Mouse (Mus musculus) erythroblast, embryonic 14.5 days (primary cell): Measurements from ENCODE around the gene Tubg2. TPM values are rescaled to one million over a fixed set of nuclear protein-coding genes. Genes with fewer than 3 reads are reported as not detected.
A peak's percentile ranks its signal among the peaks of the same experiment; 100 is the strongest.
"Not testable (repeated sequence)": the region's sequence is repeated elsewhere in the genome, so short reads cannot be mapped to it uniquely, and the experiment has no call there.

Experiments
- H3K27me3 ChIP-seq: 2 replicates; pipeline ENCODE4 v1.6.1; 2012; ENCODE audit warnings: inconsistent platforms; ENCODE audit not compliant: control insufficient read depth
- H3K36me3 ChIP-seq: 2 replicates; pipeline ENCODE4 v1.6.1; 2012; ENCODE audit warnings: mild to moderate bottlenecking, inconsistent platforms; ENCODE audit not compliant: control insufficient read depth
- H3K4me1 ChIP-seq: 2 replicates; pipeline ENCODE4 v1.6.1; 2012; ENCODE audit warnings: inconsistent platforms; ENCODE audit not compliant: control insufficient read depth
- H3K4me3 ChIP-seq: replicated peaks from 2 replicates; pipeline ENCODE3; 2012; ENCODE audit warnings: moderate library complexity, mild to moderate bottlenecking, inconsistent platforms
- H3K9me3 ChIP-seq: 2 replicates; pipeline ENCODE4 v1.6.1; 2012; ENCODE audit warnings: low read length, inconsistent platforms, mixed read lengths; ENCODE audit not compliant: control insufficient read depth
- GATA1 ChIP-seq: IDR thresholded peaks from 2 replicates; pipeline ENCODE4 v1.6.1; 2012; ENCODE audit warnings: low read length, inconsistent platforms, mixed read lengths
- TAL1 ChIP-seq: IDR thresholded peaks from 3 replicates; pipeline ENCODE4 v1.6.1; 2012; ENCODE audit warnings: low read length, inconsistent platforms, mixed read lengths
- polyA plus RNA-seq: library from polyadenylated mRNA; stranded (reverse); fragments of >175 nt; gene quantifications from 2 replicates; pipeline ENCODE4 v1.2.3, GENCODE M21; 2012

Tubg2 gene
- polyA plus RNA-seq, 1 experiment = not detected

DNA sequence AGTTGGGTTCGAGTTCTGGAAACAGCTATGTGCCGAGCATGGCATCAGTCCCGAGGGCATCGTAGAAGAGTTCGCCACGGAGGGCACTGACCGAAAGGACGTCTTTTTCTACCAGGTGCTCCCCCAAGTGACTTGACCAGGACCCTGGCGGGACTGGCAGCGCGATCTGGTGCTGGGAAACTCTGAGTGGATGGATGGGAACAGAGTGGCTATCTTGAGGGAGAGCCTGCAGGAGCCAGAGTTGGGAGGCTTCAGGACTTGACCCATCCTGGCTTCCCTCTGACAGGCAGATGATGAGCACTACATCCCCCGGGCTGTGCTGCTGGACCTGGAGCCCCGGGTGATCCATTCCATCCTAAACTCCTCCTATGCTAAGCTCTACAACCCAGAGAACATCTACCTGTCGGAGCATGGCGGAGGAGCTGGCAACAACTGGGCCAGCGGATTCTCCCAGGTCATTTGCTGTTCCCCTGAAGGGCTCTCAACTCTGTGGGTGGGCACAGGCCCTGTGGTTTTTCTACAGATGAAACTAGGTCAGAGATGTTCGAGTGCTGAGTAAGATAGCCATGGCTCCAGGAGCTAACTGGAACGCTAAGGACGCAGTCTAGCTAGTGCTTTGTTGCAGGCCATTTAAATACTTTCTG lies 35.0 kb upstream of the Tubg2 start:
- Histone ChIP-seq H3K36me3 (peaks cover 66% of the 10 kb centered on the region), H3K4me1 (peaks cover 51% of the 10 kb centered on the region), H3K27me3 (no peaks in the 10 kb centered on the region)

DNA sequence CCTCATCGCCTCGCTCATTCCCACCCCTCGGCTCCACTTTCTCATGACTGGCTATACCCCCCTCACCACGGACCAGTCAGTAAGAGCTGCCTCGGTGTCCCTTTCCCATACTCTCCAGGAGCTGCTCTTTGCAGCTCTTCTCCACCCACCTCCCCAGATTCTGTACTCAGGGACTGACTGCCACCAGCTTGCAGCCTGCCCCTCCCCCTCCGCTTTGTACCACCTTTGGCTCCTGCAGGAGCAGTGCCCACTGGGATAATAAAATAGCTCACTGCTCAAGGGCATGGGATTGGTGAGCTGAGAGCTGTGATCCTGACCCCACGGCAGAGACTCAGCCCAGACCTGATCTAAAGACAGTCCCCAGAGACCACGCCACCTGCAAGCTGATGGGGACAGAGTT lies 31.2 kb upstream of the Tubg2 start:
- Histone ChIP-seq H3K4me1 (peaks cover 26% of the 10 kb centered on the region), H3K36me3 (peaks cover 63% of the 10 kb centered on the region)
- H3K9me3 ChIP-seq, H3K27me3 ChIP-seq, H3K4me3 ChIP-seq: not testable (repeated sequence)

More for the DNA sequence above, 35.0 kb upstream of the Tubg2 start:
- Histone ChIP-seq H3K9me3 (no peaks in the 10 kb centered on the region), H3K4me3 (peak overlapping the region; percentile 88)
- TF ChIP-seq GATA1 (no peak), TAL1 (no peak)

DNA sequence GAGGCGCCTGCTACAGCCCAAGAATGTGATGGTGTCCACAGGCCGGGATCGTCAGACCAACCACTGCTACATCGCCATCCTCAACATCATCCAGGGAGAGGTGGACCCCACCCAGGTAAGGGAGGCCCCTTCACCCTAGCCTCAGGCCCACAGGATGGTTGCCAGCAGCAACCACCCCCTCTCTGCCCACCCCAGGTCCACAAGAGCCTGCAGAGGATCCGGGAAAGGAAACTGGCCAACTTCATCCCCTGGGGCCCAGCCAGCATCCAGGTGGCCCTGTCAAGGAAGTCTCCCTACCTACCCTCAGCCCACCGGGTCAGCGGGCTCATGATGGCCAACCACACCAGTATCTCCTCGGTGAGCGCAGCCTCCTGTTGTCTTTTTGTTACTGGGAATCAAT lies 30.7 kb upstream of the Tubg2 start:
- H3K27me3 ChIP-seq, H3K4me3 ChIP-seq, H3K9me3 ChIP-seq: not testable (repeated sequence)
- Histone ChIP-seq H3K36me3 (peaks cover 63% of the 10 kb centered on the region), H3K4me1 (peaks cover 27% of the 10 kb centered on the region)

DNA sequence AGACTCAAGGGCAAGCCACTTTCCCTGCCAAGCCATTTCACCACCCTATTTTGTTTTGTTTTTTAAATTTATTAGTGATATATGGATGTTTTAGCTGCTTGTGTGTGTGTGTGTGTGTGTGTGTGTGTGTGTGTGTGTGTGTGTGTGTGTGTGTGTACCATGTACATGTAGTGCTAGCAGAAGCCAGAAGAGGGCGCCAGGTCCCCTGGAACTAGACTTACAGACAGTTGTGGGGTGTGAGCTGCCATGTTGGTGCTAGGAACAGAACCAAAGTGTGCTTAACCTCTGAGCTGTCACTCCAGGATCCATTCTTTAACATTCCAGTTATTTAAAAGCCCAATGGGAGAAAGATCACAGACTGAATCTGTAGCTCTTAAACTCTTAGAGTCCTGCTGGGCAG lies 28.6 kb upstream of the Tubg2 start:
- no peak overlapping the region for H3K4me3 ChIP-seq
- peaks cover 24% of the 10 kb centered on the region for H3K4me1 ChIP-seq
- TF ChIP-seq GATA1 (no peak), TAL1 (no peak)
- H3K36me3 ChIP-seq = peaks cover 53% of the 10 kb centered on the region
- H3K27me3 ChIP-seq = peaks cover 6% of the 10 kb centered on the region
- peaks cover 8% of the 10 kb centered on the region for H3K9me3 ChIP-seq

DNA sequence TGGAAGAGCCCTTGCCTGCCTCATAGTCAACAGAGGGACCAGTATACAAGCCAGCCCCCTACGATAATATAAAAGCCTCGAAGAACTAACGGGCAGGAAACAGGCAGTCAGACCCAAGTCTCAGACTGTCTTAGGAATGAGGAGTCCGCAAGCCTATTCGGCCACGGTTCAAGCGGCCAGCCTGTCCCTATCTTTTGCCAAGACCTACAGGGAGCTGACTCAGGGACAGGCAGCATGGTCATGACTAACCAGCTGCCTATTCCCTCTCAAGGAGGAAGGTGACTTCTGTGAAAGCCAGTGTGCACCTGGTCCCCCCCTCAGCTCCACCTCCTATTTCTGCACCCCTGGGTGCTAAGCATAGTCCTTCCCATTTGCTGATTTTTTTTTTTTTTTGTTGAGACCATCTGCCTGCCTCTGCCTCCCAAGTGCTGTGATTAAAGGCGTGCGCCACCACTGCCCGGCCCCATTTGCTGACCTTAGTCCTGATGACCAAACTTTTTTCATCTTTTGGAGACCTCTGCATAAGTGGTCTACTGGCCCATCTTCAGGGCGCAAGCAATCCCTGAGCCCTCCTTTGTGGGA lies 26.6 kb upstream of the Tubg2 start:
- Histone ChIP-seq H3K9me3 (peaks cover 8% of the 10 kb centered on the region), H3K36me3 (peaks cover 33% of the 10 kb centered on the region), H3K4me3 (no peak overlapping the region), H3K4me1 (peaks cover 19% of the 10 kb centered on the region), H3K27me3 (peaks cover 6% of the 10 kb centered on the region)
- TF ChIP-seq GATA1 (no peak), TAL1 (no peak)

DNA sequence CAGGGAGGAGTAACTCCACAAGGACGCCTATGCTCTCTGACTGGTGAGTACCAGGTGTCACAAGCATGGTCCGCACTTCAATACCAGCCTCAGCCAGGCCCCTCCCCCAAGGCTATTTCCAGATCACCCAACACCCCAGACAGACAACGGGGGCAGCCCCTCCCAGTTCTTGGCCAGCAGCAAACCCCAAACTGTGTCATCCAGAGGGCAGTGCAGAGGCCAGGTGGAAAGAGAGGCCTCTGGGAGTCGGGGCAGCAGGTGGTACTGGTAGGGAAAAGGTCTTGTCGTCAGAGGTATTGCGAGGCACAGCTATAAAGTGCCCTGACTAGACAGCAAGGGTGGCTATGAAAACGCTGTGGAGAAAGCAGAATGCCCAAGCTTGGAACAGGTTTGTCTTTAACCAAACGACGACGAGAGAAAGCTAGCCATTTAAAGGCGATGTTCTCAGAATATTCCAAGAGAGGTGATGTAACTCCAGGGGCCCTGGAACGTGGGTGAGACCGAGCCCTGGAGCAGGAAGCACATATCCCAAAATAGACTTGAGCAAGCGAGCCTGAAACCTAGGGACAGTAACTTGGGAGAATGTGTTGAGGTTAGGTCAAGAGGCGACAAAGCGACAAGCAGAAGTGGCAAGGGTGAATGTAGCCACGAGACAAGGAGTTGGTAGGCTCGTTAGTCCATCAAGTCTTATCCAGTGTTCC lies 25.5 kb upstream of the Tubg2 start:
- TF ChIP-seq GATA1 (no peak), TAL1 (no peak)
- Histone ChIP-seq H3K27me3 (peaks cover 9% of the 10 kb centered on the region), H3K9me3 (peaks cover 8% of the 10 kb centered on the region), H3K36me3 (peaks cover 22% of the 10 kb centered on the region), H3K4me1 (peaks cover 19% of the 10 kb centered on the region), H3K4me3 (no peak overlapping the region)

DNA sequence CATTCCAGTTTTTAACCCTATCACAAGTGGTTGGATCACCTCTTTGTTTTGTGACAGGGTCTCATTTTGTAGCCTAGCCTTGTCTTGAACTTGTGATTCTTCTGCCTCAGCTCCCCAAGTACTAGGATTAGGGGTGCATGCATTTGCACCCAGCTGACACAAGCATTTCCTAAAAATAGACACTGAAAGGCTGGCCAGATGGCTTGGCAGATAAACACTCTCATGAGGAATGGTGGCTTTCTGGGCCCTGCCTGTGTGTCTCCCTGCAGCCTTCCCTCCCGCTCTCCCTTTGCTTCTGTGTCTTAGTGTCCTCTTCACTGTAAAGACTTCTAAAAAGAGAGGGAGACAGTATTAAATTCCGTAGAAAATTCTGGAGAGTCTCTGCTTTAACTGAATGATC lies 24.5 kb upstream of the Tubg2 start:
- Histone ChIP-seq H3K27me3 (peaks cover 9% of the 10 kb centered on the region), H3K36me3 (peaks cover 12% of the 10 kb centered on the region), H3K4me3 (no peak overlapping the region), H3K9me3 (peaks cover 8% of the 10 kb centered on the region), H3K4me1 (peaks cover 19% of the 10 kb centered on the region)
- TF ChIP-seq TAL1 (0 out of 3 replicates have a peak, but pooled peaks have one; percentile 18), GATA1 (no peak)

DNA sequence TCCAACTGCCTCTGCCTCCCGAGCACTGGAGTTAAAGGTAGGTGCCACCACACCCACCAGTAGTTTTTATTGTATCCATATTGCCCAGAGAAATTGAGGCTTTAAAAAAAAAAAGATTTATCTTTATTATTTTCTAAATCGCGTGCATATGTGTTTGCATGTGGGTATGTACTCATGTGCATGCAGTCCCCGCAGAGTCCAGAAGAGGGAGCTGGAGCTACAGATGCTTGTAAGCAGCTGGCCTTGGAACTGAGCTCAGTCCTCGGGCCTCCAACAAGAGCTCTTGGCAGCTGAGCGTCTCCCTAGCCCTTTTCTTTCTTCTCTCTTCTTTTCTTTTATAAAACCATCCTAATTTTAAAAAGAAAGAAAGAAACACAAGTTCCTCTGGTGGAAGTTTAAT lies 24.0 kb upstream of the Tubg2 start:
- Histone ChIP-seq H3K4me1 (peaks cover 19% of the 10 kb centered on the region), H3K4me3 (no peak overlapping the region), H3K9me3 (peaks cover 5% of the 10 kb centered on the region), H3K27me3 (peaks cover 9% of the 10 kb centered on the region), H3K36me3 (peaks cover 7% of the 10 kb centered on the region)
- TF ChIP-seq GATA1 (no peak), TAL1 (no peak)

DNA sequence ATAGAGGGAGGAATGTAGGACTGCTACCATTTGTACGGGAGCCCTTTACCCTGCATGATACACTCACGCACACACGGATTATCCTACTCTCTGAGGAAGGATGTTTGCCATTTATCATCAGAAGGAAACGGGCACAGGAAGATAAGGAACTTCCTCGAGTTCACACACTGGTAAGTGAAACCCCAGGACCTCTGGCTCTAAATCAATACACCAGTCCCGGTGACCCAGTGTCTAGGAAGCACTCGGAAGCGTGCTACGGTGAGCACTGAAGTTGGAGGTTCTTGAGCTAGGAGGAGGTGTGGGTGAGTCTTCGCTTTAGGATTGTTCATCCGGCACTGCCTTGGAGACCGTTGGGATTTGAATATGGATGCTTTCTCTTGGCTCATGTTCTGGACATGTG lies 22.7 kb upstream of the Tubg2 start:
- H3K4me3 ChIP-seq = no peak overlapping the region
- peaks cover 17% of the 10 kb centered on the region for H3K27me3 ChIP-seq
- no peak for TF ChIP-seq TAL1
- TF ChIP-seq GATA1 = no peak
- peaks cover 2% of the 10 kb centered on the region for H3K9me3 ChIP-seq
- H3K4me1 ChIP-seq = peaks cover 19% of the 10 kb centered on the region
- H3K36me3 ChIP-seq = no peaks in the 10 kb centered on the region
